Mouse (Mus musculus) kidney, adult 8-10 months (tissue): ENCODE measurements at regions not wholly inside any gene's neighbourhood (a gene's known extent, or its start where the extent isn't known, plus 50 kb on each side); places are given as distances from the start of the nearest gene placed in this dataset.

Experiments used
- DNase-seq, 2 experiments: peaks; one replicate each; pipeline ENCODE4 v3.0.0; 2022

DNA sequence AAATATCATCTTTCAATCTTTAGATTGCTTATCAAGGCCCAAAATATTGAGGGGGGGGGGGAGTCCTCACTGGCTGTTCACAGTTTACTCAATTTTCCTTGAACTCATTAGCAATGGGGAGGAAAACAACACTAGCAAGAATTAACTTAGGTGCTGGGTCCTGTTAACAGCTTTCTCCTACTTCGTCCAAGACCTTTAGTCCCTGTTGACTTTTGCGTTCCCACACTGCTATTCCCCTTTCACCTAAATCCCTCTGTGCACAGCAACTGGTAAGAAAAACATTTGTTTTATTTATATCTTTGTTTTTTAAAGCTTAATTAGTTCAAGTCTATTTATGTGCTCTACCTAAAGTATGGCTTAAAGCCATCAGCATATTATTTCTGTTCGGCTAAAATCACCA, 240.3 kb downstream of the Rnf152 start:
- peak; percentile 22 to 56 for DNase-seq

DNA sequence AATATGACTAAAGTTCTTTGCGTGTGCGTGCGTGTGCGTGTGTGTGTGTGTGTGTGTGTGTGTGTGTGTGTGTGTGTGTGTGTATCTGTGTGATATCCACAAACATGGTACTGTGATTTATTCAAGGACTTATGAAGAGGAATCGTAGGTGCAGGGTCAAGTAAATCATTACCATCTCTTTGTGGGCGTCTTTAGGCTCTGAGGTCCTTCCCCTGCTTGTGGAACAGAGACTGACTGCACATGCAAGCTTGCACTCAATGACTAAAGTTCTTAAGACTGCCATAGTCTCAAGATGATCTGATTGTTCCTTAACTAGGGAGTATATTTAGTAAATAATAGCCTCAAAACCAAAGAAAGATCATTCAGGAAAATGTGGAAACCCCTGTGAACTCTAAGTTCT, 241.1 kb downstream of the Rnf152 start:
- peak; percentile 51 to 66 for DNase-seq

DNA sequence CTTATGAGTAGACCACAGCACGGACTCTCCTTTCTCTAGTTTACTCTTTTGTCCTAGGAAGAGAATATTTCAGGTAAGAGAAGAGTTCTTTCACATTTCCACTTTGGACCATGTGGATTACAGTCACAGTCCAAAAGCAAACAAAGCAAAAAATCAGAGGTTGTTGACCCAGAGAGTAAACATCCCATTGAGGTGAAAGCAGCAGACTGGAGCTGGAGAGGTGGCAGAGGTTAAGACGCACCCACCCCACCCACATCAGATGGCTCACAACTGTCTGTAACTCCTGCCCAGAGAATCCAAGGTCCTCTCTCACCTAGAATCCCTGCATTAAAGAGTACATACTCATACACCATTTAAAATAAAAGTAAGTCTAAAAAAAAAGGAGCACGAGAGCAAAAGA, 241.7 kb downstream of the Rnf152 start:
- DNase-seq = peak; percentile 69 to 79

DNA sequence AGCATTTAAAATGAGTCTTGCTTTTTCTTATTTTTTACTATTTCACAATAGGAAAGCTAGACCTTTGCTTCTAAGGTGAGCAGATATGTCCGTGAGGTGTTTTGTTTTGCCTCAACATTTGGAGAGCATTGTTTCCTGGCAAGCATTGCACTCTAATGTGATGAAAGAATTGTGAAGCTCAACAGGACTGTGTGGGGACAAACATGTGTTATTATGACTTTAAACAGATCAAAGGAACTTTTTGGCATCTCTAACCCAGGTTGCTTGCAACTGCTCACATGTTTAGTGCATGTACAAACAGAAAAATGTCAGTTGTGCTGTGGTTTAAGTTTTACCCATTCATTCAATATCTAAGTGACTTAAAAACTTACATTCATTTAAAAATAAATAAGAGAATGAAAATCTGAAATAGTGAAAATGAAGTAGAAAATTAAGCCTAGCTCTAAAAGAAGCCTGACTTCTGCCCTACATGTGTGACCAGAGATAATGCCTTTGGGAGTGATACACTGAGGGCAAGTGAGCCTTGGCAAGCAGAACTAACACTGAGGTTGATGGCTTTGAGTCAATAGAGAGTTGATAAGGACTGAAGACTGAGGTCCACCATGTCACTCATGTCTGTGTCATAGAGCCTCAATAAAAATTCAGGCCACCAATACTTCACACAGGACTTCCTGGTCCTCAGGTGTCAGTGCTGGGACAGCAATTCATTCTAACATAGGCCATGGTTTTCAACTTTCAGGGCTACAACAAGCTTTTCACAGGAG, 243.6 kb downstream of the Rnf152 start:
- DNase-seq = no peak

DNA sequence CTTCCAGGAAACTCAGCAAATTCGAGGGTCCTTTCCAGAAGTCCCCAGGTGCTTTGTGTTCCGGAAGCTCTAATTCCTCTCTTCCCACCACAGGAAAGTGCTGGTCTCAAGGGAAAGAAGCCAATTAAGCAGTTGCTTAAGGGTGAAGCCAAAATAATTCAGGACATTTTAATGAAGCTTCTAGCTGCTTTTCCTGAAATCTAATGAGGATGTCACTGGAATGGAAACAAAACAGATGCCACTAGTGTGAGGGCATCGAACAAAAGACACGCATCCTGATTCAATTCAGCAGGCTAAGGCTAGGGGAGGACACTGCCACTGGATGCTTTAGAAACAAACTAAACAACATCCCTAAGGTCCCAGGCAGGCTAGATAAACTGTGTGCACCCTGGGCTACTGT, 245.3 kb downstream of the Rnf152 start:
- DNase-seq = no peak

DNA sequence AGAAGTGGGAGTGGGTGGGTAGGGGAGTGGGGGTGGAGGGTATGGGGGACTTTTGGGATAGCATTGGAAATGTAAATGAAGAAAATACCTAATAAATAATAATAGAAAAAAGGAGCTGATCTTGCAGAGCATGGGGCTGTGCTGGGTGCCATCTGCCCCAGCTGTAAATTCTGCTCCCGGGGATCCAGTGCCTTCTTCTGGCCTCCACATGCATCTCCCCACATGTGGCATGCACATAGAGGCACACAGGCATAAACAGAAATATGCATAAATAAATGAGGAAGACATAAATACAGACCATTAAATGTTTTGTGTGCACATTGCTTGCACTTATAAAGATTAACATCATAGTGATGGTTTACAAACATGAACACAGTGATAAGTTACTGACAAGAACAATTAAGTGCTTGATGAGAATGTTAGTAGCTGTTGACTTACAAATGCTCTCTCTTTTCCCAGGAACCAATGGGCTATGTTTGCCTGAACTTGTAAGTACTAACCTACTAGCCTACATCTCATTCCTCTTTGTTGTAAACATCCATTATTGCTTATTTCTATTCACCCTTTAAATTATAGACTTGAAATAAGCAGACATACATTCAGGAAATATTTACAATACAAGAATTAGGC, 245.8 kb downstream of the Rnf152 start:
- DNase-seq = no peak

DNA sequence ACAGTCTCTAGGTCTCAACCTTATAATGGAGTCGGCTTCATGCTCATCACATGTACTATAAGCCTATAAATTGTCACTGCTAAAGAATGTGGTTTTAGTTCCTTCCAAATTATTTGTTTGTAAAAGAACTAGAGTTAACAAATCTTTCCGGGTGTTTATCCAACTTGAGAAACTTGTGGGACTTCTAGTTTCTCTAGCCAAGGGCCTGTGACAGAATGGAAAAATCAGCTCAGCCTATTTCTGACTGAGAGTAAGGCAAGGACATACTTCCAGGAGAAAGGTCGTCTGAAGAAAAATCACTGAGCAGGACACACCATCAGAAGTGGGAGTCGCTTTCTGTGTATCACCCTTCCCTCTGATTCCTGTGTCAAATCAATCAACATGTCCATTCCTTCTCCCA, 248.7 kb downstream of the Rnf152 start:
- DNase-seq = no peak

DNA sequence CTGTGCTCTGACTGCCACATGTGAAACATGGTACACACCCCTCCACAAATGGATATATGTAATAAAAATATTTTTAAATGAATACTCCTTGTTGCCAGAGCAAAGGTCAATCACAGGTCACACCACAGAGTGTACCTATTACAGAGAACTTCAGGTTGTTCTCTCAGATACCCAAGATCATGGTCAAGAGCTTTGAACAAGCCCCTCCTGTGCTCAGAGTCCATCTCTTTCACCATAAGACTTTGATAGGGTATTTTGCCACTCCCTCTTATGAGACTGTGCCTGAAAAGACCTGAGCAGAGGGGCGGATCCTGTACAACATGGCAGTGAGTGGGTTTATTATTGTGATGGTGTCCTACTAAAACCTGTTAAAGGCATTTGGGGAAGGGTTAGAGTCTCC, 249.3 kb downstream of the Rnf152 start:
- no peak for DNase-seq

DNA sequence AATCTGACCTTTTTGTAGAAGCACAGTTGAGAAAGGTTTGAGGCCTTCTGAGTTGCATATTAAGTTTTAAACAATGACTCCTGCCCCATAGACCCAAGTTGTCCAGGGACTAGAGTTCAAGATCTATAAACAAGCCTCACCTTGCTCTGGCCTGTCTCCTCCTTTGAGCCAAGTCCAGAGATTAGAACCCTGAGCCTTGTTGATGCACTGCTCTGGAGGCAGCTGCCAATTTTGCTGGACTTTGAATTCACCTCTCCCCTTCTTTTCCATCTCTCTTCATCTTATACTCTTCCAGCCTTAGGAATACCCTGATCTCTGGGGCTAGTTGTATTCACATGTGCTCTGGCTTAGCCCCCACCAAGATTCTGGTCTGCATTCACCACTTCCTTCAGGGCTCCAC, 251.3 kb downstream of the Rnf152 start:
- DNase-seq = no peak

DNA sequence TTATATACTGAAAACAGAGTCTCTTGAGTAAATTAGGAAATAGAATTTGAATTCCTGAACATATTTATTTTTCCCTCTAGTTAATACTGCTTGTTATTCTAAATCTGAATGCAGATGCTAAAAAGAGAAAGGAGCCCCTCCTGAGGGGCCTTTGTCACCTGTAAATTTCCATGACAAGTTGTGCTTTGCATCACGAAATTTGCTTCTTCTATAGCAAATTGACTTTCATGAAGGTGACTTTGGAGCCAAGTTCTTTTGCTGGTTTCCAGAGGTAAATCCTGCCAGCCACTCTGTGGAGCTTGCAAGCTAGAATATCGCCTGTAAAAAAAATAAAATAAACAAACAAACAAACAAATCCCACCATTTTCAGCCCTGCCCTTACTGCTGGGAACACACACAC, 261.4 kb downstream of the Rnf152 start:
- DNase-seq = no peak

DNA sequence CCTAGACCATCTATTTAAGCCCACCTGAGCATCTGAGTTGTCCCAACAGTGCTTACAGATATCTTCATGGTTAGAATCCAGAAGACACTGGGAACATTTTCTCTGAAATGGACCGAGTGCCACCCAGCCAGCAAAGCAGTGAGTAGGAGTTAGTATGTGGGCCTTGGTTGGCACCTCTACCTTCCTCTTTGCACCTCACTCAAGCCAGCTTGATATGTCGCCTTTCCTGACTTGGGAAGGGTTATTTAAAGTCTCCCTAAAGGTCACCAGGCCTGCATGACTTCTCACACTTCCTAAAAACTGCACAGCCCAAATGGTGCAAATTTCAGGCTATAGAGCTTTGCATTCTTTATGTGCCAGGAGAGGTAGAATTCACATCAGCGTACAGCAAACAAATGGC, 262.0 kb downstream of the Rnf152 start:
- DNase-seq = no peak

DNA sequence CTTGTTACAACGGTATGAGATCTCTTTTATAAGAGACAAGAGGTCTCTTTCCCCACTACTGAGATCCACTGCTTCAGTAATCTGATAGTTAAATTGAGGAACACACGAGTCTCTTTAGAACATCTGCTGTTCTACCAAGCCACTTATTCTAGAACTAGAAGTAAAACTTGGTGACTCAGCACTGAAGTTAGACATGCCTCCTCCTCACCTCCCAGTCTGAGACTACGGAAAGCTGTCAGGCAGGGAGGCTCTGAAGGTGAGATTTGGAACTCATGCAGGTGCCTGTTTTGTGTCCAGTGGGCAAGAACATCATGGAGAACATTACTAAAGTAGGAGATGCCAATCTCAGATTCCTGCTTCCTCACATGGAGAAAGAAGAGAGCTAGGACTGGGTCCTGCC, 262.6 kb downstream of the Rnf152 start:
- no peak for DNase-seq

DNA sequence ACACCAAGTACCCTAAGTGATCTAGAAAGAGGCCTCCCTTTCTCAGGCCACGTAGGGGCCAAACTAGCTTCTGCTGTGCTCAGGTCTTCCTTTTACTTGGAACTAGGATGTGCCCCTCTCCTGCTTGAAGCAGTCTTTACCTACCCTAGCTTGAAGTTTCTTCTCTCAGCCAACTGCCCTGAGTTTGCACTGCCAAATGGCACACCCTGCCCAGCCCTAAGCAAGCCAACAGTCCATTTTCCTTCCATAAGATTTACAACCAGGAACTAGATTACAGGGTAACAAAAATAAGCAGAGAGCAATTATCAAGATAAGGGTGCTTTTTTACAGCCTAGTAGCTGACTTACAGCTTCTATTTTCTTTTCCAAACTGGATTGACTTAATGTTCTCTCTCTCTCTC, 263.5 kb downstream of the Rnf152 start:
- DNase-seq = peak; percentile 19 to 43

DNA sequence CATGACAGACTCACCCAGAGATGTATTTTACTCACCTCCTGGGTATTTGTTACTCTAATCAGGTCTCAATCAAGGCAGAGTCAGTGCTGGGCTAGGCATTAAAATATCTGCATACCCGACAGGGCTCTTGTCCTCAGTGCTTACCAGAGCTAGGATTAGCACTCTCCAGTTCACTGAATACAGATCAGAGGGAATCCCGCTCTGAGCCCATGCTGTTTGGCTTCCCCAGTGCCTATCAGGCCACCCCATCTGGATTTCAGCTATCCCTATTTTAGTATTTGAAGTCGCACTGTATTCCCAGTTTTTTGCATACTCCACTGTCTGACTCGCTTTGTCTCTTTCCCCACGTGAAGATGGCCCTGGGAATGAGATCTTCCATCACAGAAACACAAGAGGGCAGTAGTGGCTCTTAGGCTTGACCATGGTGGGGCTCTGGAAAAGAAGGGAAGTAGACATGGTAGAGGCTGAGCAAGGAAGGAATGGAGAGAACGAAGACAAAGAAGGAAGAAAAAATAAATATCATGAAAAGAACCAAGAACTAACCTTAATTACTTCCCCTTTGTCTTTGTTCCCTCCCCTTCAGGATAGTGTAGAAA, 264.1 kb downstream of the Rnf152 start:
- DNase-seq = peak; percentile 41 to 43

DNA sequence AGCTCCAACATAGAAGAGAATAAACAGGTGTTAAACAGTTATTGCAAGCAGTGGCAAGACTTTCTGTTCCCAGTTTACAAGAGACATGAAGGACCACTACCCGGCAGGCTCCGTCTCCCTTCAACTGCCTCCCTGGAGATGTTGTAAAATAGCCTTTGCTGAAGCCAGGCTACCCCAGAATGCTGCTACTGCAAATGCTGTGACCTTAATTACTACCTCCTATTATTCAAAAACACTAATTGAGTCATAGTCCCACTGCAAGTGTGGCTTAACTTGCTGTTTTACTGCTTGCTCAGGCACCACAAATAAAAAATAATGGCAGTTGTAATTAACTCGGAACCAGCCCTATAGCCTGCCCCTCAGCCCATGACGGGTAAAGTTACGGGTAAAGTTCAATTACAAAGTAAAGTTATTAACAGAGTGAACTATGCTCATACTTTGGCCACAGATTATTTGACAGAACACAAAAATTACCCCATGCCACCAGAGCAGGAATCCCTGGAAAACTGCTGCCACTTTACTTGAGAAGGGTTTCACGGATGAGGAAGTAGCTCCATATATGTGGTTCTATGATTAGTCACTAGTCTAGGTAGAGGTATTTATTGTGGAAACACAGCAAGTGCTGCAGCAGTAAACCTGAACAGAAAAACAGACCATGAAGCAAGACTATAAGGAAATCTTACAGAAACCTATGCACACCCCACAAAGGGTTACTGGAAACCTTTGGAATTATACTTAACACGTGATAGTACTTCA, 267.6 kb downstream of the Rnf152 start:
- peak; percentile 28 to 50 for DNase-seq

DNA sequence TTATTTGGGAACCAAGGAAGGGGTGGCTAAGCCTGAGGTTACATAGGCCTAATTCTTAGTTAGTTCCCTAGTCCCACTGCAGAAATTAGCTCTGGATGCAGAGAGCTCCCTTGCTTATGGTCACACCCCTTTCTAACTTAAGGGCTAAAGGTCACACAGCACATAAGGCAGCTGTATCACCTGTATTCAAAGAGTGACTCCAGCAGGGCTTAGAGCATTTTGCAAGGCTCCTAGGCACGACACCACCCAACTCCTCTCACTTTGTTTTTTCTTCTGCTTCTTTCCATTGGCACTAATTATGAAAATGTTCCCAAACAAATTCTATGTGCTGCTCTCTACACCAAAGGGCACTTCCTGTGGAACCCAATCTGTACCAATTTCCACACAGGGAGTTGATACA, 268.9 kb downstream of the Rnf152 start:
- DNase-seq = no peak

DNA sequence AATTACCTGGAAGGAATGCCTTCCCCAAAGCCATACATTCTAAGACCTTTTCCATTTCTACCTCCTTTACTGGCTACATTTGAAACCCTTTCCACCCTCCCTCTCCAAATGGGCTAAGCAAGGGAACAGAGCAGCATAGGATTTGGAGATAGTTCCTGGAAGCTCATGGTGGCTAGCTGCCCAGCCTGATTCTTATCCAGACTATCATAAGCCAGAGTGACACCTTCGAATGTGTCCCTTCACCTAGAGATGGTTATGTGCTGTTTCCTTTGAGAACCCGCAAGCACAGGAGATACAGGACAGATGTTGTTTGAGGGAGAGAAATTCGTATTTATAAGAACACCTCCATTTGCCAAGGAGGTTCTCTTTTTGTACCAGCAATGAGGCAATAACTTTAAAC, 272.0 kb downstream of the Rnf152 start:
- DNase-seq = no peak

DNA sequence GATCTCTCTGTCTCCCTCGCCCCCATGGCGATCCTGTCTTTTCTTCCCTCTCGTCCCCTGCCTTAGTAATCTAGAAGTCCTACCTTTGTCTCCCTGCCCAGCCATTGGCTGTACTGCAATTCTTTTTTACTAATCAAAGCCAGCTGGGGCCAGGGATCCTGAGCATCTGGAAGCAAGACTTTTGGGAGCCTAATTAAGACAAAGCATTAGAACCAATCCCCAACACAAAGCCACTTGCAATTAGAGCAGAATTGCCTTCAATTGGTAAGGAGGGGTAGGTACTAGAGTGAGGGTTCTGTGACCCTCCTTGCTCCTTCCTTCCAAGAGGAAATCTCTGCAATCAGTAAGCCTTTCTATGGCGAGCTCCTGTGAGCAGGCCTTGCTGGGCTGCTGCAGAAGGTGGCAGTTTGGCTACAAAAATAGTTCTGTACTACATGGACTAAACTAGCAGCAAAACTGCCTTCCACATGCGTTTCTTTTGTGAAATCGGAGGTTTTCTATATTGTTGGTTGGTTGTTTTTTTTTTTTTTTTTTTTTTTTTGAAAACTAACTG, 272.9 kb downstream of the Rnf152 start:
- DNase-seq = no peak

DNA sequence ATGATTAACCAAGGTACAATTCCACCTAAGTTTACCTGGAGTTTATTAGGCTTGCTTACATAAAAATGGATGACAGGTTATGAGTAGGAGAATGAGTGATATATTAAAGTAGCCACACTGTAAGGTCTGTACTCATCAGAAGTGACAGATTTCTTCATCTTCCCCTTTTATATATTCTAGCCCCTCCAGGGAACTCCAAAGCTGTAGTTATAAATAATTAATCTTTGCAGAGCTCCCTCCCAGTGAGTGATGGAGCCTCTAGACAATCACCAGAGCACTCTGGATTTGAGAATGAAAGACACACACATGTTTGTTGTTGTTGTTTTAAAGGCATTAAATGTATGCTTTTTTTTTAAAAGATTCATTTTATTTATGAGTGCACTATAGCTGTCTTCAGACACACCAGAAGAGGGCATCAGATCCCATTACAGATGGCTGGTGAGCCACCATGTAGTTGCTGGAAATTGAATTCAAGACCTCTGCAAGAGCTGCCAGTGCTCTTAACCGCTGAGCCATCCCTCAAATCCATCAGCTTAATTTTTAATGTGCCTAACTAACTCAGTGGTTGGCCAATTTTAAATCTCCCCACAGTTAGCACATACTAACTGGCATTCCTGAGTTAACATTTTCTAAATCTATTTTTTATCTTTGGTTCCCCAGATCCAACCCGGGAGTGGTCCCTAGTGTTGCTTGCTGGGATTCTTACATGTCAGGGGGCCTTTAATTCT, 273.5 kb downstream of the Rnf152 start:
- peak in 1 of 2 experiments; percentile 20 for DNase-seq

DNA sequence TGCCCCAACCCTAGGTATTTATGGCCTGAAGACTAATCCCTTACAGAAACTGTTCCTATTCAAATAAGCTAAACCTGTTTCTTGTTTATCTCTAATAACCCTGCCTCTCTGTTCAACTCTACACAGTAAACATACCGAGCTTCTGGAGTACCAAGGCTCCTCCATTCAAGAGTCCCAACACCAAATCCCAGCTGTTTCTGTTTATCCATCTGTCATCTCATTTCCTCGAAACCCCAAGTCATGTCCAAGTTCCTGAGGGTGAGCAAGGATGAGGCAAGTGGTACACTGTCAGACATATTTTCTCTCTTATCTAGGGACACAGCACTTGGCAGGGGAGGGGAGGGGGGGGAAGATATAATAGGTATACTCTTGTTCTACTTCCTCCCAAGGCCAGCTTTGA, 274.6 kb downstream of the Rnf152 start:
- DNase-seq = no peak

DNA sequence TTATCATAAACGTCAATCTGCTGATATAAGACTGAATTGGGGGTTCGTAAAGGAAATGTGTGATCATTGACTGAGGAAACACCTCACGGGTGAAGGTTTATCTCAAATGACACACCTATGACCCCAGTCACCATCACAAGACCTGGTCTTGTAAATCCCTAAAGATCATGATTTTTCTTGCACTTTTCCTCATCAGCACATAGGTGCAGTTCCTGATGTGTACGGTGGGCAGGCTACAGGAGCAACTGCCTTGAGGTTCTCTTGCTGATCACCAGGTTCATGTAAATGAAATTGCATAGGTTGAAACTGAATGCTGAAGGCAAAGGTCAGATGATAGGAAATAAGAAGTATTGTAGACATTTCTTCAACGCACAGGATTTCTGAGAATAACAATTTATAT, 277.1 kb downstream of the Rnf152 start:
- DNase-seq = no peak

DNA sequence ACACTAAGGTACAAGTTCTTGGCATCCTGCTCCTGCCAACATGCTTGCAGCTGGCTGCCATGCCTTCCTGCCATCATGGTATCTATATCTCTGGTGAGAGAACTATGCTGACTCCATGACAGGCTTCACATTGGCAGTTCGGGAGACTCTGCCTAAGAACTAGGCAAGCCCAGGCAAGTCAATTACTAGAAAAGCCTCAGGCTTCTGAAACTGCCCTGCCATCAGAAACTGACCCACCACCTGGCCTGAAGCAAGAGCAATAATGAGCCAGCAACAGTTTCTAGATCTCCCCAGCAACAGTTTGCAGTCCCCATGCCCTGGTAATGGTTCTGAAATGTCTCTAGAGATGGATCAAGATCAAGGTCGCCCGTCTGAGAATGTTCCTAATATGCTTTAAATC, 280.8 kb downstream of the Rnf152 start:
- no peak for DNase-seq

DNA sequence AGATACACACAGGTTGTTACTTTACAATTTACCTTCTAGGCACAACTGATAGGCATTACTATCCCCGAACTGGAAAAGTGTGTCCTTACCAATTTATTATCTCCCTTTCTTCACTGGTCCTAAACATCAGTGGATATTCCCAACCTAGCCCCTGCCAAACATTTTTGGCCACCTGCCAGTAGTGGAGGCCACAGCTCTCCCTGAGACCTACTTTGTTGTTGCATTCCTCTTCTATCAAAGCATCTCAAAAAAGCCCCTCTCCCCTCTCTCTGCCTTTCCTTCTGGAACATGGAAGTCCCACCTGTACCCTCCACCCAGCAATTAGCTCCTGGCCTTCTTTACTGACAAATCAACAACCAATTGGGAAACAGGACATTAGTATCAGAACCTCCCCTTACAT, 282.2 kb downstream of the Rnf152 start:
- DNase-seq = no peak
